Mouse (Mus musculus) thymus, postnatal 14 days (tissue): Measurements from ENCODE around the gene Gtf3a.
"Not testable (repeated sequence)": the region's sequence is repeated elsewhere in the genome, so short reads cannot be mapped to it uniquely, and the experiment has no call there.

Experiments used
- DNase-seq: peaks from one replicate; pipeline ENCODE4 v3.0.0; 2021

Gtf3a gene

DNA sequence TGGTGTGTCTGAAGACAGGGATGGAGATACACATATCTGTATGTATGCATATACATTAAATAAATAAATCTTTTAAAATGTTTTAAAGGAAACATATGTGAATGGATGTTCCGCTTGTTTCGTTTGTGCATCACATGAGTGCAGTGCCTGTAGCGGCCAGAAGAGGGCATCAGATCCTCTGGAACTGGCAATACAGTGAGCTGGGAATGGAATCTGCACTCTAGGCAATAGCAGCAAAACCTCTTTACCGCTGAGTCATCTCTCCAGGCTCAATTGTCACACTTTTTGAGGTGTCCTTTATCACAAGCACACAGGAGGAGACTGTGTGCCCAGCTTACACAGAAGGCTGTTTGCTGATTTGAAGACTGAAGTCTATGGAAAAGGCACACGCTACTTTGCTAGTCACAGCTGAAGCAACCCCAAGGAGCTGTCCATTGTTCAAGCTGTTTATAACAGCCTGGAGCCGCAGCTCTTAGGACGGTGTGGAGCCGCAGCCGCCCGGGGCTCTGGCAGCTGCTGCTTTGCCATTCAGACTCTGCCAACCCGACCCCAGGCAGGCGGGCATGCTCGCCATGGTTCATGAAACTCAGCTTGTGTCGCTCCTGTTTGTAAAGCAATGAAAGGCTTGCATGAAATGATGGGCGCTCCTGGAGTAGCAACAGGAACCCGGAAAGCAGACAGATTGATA lies 9.2 kb upstream of the Gtf3a start:
- DNase-seq = no peak

- DNase-seq = peak; percentile 31
Measured at GRCm38 (mm10) chr5:146940219-146940618, 8.2 kb upstream of the Gtf3a start.

DNA sequence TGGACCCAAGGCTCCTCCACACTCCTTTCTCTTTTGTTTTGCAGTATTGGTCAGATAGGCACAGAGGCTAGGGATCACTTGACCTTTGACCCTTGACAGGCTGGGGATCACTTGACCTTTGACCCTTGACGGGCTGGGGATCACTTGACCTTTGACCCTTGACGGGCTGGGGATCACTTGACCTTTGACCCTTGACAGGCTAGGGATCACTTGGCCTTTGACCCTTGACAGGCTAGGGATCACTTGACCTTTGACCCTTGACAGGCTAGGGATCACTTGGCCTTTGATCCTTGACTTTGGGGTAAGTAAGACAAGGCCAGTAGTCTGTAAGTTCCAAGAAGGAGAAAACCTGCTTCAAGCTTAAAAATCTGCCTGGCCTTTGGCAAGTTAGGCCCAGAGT lies 6.5 kb upstream of the Gtf3a start:
- DNase-seq = not testable (repeated sequence)

DNA sequence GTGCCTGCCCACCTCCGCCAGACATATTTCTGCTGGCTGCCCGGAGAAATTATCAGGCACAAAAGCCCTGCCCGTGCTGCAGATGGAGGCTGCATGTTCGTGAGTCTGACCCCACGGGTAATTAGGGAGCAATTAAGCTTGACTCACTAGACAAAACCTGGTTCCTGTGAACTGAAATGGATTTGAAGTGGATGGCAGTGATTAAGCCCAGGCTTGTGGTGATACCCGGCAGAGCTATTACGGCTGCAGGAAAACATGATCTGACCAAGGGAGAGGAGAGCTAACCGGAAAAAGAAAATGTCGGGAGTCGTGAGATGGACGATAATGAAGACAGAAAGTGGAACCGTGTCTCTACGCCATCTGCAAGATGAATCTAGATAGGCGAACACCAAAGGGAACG lies 5.5 kb upstream of the Gtf3a start:
- no peak for DNase-seq

GRCm38 (mm10) chr5:146944568-146944967 lies 3.9 kb upstream of the Gtf3a start:
- DNase-seq = no peak

GRCm38 (mm10) chr5:146946682-146947081 lies 1.8 kb upstream of the Gtf3a start:
- DNase-seq = no peak

GRCm38 (mm10) chr5:146947497-146947896 lies 960 bp upstream of the Gtf3a start:
- DNase-seq = no peak

DNA sequence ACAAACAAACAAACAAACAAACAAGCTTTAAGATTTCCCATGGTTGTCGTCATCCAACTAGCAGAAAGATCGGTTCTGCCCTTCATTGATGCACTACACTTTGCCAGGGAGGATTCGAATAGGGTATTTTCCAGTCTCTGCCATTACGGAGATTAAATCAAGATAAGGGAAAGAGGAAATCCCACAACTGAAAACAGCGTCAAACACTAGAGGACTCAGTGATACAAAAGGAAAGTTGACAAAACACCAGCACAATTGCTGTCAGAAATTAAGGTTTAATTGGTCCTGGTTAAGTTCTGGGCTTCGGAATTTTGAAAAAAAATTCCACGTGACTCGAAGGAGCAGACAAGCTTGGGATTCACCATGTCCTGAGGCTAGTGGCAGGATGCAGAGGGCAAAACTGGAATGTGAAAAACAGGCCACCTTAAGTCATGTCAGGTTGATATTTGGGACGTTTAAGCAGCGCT lies 383 bp upstream of the Gtf3a start:
- no peak for DNase-seq

GRCm38 (mm10) chr5:146954576-146954975 lies 6.1 kb downstream of the Gtf3a start:
- no peak for DNase-seq

DNA sequence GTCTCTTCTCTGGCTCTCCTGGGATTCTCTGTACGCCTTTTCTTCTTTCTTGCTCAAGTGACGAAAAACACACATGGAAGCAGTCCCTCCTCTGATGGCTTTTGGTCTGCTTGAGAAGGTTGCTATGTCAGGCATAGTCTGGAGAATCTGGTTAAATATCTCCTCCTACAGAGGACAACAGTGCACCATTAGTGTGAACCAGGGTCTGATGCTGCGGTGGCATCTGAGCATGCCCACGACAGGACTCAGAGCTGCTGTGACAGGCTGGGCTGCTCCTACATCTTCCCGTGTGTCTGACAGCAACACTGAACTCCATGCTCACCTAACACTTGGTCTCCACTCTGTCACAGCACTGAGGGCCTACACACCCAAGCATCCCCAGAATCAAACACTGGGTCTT lies 7.2 kb downstream of the Gtf3a start:
- DNase-seq = no peak

DNA sequence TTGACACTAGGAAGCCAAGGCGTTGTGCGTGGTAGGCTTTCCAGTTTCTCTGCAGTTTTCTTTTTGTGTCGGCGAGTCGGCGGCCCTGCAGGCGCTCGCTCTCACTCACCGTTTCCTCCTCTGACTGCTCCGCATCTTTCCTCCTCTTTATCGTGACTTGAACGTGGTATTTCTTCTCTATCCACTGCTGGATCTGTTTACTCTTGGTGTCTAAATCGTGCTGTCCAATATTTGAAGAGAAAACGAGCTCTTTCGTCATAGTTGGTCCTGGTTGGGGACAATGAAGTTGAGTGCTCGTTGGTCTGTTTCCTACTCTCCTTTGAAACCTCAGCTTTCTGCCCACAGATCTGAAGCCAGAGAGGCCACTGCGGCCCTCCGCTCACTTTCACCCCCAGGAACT lies 8.2 kb downstream of the Gtf3a start:
- DNase-seq = no peak

- peak; percentile 85 for DNase-seq
Measured at GRCm38 (mm10) chr5:146963118-146963936, 14.9 kb downstream of the Gtf3a start, which contains the start of gene Mtif3. Gene Mtif3, minus strand, starts transcription at chr5:146963800.

- no peak for DNase-seq
Measured at GRCm38 (mm10) chr5:146963937-146964278, 15.5 kb downstream of the Gtf3a start.

DNA sequence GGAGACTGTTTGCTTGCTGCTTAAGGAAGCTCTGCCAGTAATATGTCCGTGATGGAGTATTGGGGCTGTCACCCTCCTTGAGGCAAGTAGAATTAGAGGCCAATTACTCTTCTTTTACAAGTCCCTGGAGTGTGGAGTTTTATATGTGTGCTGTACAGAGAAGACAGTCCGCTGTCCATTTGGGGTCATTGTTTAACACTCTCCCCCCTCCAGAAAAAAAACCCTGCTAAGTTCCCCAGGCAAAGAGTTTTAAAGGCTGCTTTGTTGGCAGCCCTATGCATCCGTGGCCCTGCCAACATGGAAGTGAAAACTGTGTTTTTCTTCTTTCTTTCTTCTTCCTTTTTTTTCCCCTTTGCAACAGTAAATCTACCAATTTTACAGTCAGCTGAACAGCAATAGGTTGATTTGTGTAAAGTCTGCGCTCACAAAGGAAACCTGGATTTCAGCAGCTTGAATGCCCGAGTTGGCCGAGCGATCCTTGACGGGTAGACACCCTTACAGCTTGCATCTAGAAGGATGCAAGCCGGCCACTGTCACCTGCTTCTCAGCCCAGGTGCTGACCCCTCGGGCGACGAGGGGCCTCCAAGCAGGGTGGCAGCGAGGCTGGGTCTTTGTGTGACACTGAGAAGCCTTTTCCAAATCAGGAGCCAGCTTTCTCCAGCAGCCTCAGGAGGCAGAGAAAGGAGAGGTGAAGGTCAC lies 20.4 kb downstream of the Gtf3a start:
- DNase-seq = no peak

GRCm38 (mm10) chr5:146971776-146972561 lies 23.5 kb downstream of the Gtf3a start:
- no peak for DNase-seq

DNA sequence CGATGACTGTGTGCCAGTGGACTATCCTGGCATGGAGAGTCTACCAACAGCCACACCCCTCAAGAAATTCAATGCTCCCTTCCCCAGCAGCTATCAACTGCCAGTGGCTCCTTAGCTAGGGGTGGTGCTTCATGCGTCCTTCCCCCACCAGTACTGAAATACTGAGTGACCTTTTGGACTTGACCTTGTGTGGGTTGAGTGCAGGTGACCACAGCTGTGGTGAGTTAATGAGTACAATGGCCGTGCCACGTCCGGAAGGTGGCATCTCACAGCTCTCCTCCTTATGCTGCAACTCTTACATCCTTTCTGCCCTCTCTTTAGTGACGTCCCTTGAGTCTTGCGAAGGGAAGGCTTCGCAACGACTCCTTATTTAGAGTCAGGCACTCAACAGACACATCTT lies 24.9 kb downstream of the Gtf3a start:
- DNase-seq = no peak

DNA sequence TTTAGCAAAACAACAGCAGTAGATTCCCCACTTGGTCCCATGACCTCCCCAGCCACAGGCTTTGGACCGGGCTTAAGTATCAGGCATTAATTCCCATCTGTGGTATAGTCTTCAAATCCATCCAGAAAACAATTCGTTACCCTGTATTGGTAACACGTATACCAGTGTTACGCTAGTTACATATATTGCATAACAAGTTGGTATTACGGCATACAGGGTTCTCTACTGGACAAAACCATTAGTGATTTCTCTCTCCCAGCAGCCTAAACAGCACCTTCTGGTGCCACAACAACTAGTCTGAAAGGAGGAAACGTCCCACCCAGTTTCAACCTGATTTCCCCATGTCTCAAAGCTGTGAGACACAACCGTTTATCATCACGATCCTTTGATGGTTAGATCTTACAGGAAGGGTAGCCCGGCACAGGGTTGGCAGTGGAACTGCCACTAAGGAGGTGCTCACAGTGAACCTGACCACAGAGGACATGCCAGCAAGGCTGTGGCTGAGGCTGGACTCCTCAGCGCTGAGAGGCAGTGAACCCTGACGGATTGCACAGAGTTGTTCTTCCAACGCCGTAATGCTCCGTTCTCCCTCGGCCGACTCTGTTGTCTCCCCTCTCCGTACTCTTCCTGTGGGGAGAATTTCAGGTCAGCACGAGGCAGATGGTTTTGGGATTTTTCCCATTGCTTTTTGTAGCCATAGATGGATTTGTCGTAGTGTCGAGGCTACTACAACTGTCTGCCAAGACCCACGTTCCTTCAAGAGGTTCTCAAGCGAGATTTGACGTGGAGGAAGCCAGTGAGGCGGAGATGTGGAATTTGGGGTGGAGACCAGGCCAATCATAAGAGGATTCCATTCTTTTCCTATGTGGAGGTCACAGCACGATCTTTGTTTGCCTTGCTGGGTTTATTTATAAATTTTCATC lies 25.7 kb downstream of the Gtf3a start:
- peak; percentile 37 for DNase-seq

- DNase-seq = no peak
Measured at GRCm38 (mm10) chr5:146974781-146975123, 26.3 kb downstream of the Gtf3a start.

- no peak for DNase-seq
Measured at GRCm38 (mm10) chr5:146981376-146981775, 32.9 kb downstream of the Gtf3a start.

DNA sequence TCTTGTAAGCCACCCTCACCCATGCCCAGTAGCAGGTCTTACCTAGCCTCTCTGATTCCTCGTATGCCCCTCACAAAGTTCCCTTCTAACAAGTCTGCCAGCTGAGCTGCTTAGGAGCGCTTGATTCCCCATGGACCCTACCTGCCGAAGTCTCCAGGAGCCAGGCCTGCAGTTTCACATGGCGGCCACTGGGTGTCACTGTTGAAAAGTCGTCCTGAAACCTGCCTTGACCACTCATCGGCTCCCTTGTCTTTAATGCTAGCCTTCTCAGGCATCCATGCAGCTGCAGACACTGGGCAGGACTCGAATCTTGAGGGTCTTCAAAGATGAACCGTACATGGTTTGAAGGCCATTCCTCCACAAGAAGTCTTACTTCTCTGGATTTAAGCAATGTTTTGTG lies 34.8 kb downstream of the Gtf3a start:
- DNase-seq = peak; percentile 49

- DNase-seq = no peak
Measured at GRCm38 (mm10) chr5:146985725-146986433, 37.4 kb downstream of the Gtf3a start.
